Mouse (Mus musculus): Measurements from ENCODE around the gene Ndst4. TPM values are rescaled to one million over a fixed set of nuclear protein-coding genes. Genes with fewer than 3 reads are reported as not detected.

Gene Ndst4
- total RNA-seq (2014; fragmentation: Nextera tagmentation), result not detected in 2 replicates
- not detected in 2 replicates for total RNA-seq (2017)

- ATAC-seq (replicated peaks; ENCODE audit: low FRiP score, low TSS enrichment, poor library complexity, severe bottlenecking), result peak; percentile 39; the same call in 1 of the 2 replicates
Observed at GRCm38 (mm10) chr3:125403601-125404396, at the start of gene Ndst4. Gene Ndst4 (plus strand): TSS chr3:125404076.

DNA sequence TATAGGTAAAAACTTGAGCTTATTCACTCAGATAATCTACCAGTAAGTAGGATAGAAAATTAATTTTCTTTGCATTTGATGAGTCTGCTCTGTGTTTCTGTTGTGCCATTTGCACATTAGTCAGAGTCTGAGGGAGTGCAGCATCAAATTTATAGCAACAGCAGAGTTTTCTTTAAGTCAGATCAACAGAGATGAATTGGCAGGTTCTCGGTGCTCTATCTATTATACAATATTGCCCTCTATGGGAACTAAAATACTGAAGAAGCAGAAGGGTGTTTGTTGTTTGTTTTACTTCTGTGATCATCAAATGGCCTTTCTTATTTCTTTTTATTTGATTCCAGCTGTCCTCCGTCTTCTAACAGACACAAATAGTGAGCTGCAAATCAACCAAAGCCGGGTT, 6.4 kb upstream of the Ndst4 start:
- no peak; the same call in 1 of the 2 replicates for ATAC-seq (replicated peaks; ENCODE audit: low FRiP score, low TSS enrichment, poor library complexity, severe bottlenecking)

DNA sequence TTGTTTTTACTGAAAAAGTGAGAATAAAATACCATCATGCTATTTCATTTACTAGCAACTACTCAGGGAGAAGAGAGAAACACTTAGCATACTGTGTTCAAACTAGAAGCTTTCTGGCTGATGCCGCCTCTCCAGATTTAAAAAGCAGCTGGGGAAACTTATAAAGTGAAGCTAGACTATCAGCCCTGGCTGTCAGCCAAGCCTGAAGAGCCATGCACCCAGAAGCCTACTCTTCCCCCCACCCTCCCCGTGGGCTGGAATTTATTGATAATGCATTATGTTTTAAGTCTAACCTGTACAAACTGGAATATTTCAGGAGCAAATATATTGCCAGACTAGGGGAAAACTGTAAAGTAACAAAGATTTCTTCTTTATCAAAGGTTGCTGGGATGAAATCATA, 2.6 kb downstream of the Ndst4 start:
- ATAC-seq (replicated peaks; ENCODE audit: low FRiP score, low TSS enrichment, poor library complexity, severe bottlenecking), result 0 out of 2 replicates have a peak, but pooled peaks have one; percentile 51

- no peak for ATAC-seq (replicated peaks; ENCODE audit: low FRiP score, low TSS enrichment, poor library complexity, severe bottlenecking)
Observed at GRCm38 (mm10) chr3:125406991-125407390, 3.1 kb downstream of the Ndst4 start.

- no peak for ATAC-seq (replicated peaks; ENCODE audit: low FRiP score, low TSS enrichment, poor library complexity, severe bottlenecking)
Observed at GRCm38 (mm10) chr3:125466894-125467652, 63.2 kb downstream of the Ndst4 start.

GRCm38 (mm10) chr3:125510102-125510501, 106.2 kb downstream of the Ndst4 start:
- ATAC-seq (replicated peaks; ENCODE audit: low FRiP score, low TSS enrichment, poor library complexity, severe bottlenecking), result no peak

GRCm38 (mm10) chr3:125533371-125533770, 129.5 kb downstream of the Ndst4 start:
- ATAC-seq (replicated peaks; ENCODE audit: low FRiP score, low TSS enrichment, poor library complexity, severe bottlenecking), result no peak

GRCm38 (mm10) chr3:125570602-125571001, 166.7 kb downstream of the Ndst4 start:
- ATAC-seq (replicated peaks; ENCODE audit: low FRiP score, low TSS enrichment, poor library complexity, severe bottlenecking), result no peak

DNA sequence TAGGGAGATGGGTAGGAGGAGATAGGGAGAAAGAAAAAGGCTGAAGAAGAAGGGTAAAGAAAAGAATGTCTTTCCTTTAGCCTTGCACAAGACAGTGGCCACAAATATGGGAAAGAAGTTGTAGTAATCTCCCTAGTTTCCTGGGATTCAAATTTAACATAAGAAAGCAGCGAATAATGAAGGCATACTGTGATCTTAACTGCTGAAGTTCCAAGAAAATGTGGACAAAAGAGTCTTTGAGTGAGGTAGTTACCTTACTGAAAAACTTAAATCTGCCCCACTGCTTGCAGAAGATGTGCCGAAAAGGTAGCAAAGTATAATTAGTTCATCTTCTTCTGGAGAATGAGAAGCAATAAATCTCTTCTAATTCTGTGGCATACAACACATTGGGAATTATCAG, 228.4 kb downstream of the Ndst4 start:
- ATAC-seq (replicated peaks; ENCODE audit: low FRiP score, low TSS enrichment, poor library complexity, severe bottlenecking), result no peak

GRCm38 (mm10) chr3:125655009-125655635, 251.2 kb downstream of the Ndst4 start:
- ATAC-seq (replicated peaks; ENCODE audit: low FRiP score, low TSS enrichment, poor library complexity, severe bottlenecking), result no peak

DNA sequence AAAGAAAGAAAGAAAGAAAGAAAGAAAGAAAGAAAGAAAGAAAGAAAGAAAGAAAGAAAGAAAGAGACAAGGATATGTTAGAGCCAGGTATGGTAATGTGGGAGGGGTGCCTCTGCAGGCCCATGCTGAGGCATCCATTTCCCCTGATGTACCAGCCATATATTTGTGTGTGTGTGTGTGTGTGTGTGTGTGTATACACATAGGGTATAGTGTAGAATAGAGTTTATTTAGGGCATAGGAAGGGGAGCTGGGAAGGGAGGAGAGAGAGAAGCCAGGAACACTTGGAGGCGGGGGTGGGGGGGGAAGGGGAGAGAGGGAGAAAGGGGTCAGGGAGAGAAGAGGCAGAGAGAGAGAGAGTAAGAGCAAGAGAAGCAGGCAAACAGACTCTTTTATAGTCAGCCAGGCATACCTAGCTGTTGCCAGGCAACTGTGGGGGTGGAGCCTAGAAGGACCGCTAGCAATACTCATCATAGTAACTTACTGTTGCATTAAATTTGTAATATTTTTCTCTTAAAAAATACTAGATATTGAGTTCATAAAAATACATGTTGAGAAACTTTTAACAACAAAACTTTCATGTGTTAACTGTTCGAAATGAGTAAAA, 256.3 kb downstream of the Ndst4 start:
- ATAC-seq (replicated peaks; ENCODE audit: low FRiP score, low TSS enrichment, poor library complexity, severe bottlenecking), result no peak

DNA sequence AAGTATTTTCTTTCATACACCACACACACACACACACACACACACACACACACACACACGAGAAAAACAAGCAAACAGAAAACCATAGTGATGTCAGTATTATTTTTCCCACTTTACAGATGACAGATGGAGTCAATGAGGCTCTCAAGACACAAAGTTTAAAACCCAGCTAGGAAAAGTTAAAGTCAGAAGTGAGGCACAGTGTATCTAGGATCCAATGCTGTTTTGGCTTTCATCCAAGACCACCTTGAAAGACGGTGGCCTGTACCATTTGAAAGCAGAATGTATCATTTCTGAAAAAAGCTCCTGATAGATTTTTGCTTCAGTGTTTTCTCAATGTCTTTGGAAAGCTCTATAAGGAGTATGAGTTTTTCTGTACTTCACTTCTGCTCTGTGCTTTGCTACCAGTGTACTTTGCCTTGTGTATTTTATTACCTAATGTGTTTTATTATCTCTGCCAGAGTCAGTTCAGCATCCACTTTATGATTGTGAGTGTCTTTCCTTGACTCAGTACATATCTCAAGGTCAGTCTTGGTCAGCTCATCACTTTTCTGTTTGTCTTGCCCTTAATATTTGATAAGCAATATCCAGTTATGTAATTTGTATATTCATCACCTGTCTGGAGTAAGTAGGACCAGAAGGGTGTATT, 257.1 kb downstream of the Ndst4 start:
- ATAC-seq (replicated peaks; ENCODE audit: low FRiP score, low TSS enrichment, poor library complexity, severe bottlenecking), result no peak

DNA sequence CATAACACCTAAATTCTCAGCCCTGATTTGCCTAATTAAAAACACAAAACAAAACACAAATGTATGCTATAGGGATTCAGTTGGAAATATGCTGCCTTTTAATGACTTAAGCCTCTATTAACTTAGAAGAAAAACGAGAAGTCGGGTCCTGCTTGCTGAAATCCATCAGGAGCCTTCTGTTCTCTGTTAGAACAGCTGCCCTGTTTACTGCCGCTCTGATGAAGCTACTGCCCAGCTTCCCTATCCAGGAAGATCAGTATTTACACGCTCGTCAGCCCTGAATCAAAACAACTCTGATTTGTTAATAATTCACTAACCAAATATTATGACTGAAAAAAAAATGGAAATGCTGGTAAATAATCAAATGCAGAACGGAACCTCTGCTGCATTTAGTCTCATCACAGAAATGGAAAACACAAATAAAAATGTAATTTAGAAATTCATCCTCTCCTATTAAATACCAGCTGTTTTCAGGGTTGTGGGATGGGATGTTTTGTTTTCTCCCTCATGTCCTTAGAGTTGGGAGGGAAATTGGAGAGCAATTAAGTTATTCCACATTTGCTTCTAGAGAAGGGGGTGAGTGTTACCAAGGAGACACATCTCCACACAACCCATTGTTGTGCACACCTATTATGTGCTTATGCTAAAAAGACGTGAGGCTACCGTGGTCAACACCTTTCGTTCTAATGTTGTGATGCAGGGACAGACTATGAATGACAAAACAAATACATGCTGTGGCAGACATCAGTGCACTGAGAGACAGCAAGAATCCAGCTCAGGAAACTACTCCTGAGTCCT, 270.3 kb downstream of the Ndst4 start:
- ATAC-seq (replicated peaks; ENCODE audit: low FRiP score, low TSS enrichment, poor library complexity, severe bottlenecking), result no peak

- no peak for ATAC-seq (replicated peaks; ENCODE audit: low FRiP score, low TSS enrichment, poor library complexity, severe bottlenecking)
Observed at GRCm38 (mm10) chr3:125675211-125675896, 271.5 kb downstream of the Ndst4 start.

- ATAC-seq (replicated peaks; ENCODE audit: low FRiP score, low TSS enrichment, poor library complexity, severe bottlenecking), result no peak
Observed at GRCm38 (mm10) chr3:125678924-125679323, 275.0 kb downstream of the Ndst4 start.

GRCm38 (mm10) chr3:125683460-125684230, 279.8 kb downstream of the Ndst4 start:
- ATAC-seq (replicated peaks; ENCODE audit: low FRiP score, low TSS enrichment, poor library complexity, severe bottlenecking), result no peak

GRCm38 (mm10) chr3:125684583-125684982, 280.7 kb downstream of the Ndst4 start:
- no peak for ATAC-seq (replicated peaks; ENCODE audit: low FRiP score, low TSS enrichment, poor library complexity, severe bottlenecking)

All from megakaryocyte-erythroid progenitor cell, adult 5-6 weeks (primary cell).